Mouse (Mus musculus): ENCODE data around the gene Oasl1.

GRCm38 (mm10) chr5:114916777-114917176 lies 6.3 kb upstream of the Oasl1 start:
- TF ChIP-seq POLR2A (IDR thresholded peaks at IDR 0.05; ENCODE audit: control insufficient read depth, extremely low read depth, insufficient read depth, low read length, poor library complexity) (no peak), CTCF (IDR thresholded peaks at IDR 0.05; ENCODE audit: borderline replicate concordance, control insufficient read depth, extremely low read depth, insufficient read depth, low read length, poor library complexity) (no peak)
